Mouse (Mus musculus): ENCODE measurements around the gene Rpl23a.

Rpl23a gene

GRCm38 (mm10) chr11:78166161-78166560 is 17.2 kb downstream of the Rpl23a start:
- DNase-seq = peak; percentile 85

DNA sequence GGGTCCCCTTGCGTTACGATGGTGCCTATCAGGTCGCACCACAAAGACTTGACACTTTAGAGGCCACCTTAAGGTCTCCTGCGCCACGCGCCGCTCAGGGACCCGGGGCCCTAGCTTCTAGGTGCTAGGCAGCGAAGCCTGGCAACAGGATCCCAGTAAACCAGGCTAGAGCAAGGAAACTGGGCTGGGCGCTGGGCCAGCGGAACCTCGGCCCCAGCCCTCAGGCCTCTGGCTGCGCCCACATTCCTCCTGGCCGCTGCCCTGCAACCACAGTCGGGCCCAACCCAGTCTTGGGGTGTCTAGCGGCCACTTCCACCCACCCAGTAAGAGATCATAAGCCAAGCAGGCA is 17.6 kb downstream of the Rpl23a start:
- DNase-seq = no peak

- peak; percentile 99 for DNase-seq
Observed at GRCm38 (mm10) chr11:78164924-78165760, 18.2 kb downstream of the Rpl23a start, which contains the start of gene Traf4. Gene Traf4 (minus strand): TSS chr11:78165589.

DNA sequence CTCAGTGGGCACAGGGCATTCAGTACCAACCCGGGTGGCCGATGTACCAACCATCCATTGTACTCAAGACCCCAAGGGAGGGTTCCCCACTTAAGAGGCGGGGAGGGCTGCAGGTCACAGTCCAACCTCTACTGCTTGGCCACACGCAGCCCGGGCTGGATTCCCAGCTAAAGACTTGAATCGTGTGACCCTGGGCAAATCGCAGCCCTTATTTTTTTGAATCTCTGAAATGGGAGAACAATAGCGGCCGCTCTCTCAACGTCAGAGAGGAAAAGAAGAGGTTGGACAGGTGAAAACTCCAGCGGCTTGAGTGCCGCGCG is 18.8 kb downstream of the Rpl23a start:
- DNase-seq = peak; percentile 94

DNA sequence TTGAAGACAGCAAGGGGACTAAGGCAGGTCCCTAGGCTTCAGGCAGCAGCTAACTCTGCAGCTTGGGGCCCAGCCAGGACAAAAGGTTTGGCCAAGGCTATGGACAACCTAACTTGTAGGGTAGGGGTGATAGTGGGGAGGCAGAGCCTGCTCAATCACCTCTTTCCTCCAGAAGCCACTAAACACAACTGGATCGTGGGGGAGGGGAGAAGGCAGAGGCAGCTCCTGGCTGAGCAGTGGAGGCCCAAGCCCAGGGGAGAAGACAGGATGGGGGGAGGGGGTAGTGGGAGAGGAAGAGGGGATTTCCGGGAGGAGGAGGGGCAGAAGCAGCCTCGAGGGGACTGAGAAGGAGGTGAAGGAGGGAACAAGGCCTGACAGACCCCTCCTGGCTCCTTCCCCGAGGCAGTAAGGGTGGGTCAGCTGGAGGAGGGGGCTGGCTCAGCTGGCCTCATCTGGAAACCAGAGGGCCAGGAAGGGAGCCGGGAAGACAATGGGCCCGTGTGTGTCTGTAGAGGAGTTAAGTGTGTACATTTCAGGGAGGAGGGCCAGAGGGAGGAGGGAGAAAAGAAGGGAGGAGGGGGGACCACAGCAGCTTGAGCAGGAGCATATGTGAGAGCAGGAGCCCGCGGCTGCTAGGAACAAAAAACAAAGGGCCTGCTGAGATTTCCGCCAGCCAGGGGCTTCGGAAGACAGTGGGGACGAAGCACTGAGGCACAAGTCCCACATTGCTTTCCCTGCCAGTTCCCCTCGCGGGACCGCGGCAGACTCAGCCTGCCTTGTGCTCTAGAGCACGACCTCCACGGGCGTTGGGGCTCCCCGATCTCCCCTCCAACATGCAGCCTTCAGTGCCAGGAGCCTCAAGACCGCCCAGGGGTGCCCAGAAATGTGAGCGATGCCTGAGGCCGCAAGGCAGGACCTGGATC is 19.4 kb downstream of the Rpl23a start:
- peak; percentile 98 for DNase-seq

DNA sequence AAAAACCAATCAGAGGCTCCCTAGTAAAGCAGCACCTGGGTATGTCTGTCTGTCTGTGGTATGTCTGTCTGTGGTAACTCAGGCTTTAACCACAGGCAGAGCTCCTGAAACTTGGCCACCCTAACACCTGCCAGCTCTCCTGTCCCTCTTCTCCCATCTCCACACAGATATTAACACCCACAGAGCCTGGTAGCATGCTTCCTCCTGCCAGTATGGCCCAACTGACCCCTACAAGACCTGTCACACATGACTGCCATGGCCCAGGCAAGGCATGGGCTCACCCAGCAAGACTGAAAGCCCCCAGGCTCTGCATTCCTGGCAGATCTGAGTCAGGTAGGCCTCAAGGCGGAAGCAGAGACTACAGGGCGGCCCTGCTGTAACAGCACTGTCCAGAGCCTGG is 20.3 kb downstream of the Rpl23a start:
- peak; percentile 94 for DNase-seq

DNA sequence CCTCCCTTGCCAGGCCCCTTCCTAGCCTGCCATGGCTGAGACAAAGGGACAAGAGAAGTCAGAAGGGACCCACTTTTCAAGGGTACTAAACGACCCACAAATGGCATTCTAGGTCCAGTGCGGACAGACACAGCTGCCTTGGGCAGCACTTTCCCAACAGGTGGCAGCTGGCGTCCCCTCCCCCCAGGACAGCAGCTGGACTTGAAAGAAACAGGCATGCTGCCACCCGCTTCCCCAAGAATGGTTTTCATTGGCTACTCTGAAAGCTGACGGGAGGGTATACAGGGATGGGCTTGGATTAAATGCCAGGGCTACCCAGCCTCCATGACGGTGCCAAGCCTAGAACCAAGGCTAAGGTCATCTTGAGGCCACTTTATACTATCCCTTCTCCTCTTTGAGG is 20.9 kb downstream of the Rpl23a start:
- DNase-seq = peak; percentile 91

- DNase-seq = peak; percentile 89
Observed at GRCm38 (mm10) chr11:78161968-78162367, 21.4 kb downstream of the Rpl23a start.

GRCm38 (mm10) chr11:78161169-78161568 is 22.2 kb downstream of the Rpl23a start:
- DNase-seq = peak; percentile 90

DNA sequence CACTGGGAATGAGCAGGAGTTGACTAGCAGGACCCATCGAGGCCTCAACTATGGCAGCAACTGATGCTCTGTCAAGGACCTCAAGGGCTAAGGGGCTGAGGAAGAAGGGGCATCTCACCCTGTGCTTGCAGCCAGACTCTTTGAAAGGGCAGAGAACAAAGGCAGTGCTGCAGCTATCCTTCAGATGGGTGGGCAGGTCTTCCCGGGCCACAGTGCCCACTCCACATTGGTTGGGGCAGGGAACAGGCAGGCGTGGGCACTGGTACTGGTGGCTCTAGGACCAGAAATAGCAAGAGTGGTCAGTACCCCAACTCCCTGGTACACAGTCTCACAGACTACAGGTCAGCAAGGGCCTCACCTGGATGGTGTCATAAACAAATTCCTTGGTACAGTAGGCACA is 22.7 kb downstream of the Rpl23a start:
- peak; percentile 89 for DNase-seq

DNA sequence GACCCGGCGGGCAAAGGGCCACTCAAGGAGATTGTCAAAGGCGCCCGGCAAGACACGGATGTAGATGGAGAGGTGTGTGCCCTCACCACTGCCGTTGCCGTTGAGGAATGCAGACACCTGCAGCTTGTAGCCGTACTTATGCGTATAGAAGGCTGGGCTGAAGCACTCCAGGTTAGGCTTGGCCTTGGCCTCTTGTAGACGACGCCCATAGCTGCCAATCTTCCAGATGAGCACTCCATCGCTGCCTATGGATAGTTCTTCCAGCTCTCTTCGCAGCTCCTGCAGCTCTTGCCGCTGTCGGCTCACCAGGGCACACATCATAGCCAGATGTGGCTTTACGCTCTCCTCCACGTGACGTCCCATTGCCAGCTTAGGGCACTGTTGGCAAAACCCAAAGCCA is 23.2 kb downstream of the Rpl23a start:
- DNase-seq = peak; percentile 91

- peak; percentile 92 for DNase-seq
Observed at GRCm38 (mm10) chr11:78159557-78159956, 23.8 kb downstream of the Rpl23a start.

DNA sequence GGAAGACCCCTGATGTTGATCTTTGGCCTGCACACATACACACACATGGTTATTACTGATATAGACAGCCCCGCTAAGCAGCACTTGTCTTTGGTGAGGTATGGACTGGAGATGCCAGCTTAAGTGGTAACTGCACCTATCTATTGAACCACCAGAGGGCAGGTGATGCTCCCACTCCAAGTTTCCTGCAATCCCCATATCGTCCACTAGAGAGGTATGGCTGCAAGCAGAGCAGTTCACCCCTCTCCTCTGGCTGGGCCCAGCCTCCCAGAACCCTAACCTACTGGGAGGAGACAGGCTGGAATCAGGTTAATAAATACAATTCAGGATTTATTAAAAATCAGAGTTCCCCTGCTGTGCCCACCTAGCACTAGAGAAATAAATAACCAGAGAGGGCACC is 24.3 kb downstream of the Rpl23a start:
- peak; percentile 96 for DNase-seq

GRCm38 (mm10) chr11:78156156-78156699 is 27.2 kb downstream of the Rpl23a start:
- DNase-seq = no peak

GRCm38 (mm10) chr11:78155674-78156073 is 27.7 kb downstream of the Rpl23a start:
- no peak for DNase-seq

- DNase-seq = no peak
Observed at GRCm38 (mm10) chr11:78153778-78154177, 29.6 kb downstream of the Rpl23a start.

GRCm38 (mm10) chr11:78152299-78153231 is 30.8 kb downstream of the Rpl23a start:
- peak; percentile 96 for DNase-seq

GRCm38 (mm10) chr11:78151161-78151560 is 32.2 kb downstream of the Rpl23a start:
- DNase-seq = no peak

GRCm38 (mm10) chr11:78146707-78147543 is 36.5 kb downstream of the Rpl23a start:
- DNase-seq = peak; percentile 96

DNA sequence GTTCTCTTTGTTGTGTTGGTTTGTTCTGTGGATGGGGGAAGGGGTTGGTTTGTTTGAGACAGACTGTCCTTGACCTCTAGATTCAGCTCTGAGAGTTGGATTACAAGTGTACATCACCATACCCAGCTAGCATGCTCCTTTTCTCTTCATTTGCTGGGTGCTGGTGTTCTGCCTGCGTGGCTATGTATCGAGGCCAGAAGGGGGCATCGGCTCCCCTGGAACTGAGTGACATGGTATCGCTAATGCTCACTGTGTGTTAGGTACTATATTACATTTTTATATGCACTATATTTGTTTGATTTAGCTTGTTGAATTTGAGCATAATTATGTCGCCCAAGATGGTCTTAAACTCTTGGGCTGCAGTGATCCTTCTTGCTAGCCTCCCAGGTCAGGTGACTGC is 37.2 kb downstream of the Rpl23a start:
- peak; percentile 74 for DNase-seq

- DNase-seq = peak; percentile 67
Observed at GRCm38 (mm10) chr11:78143520-78143919, 39.9 kb downstream of the Rpl23a start.

DNA sequence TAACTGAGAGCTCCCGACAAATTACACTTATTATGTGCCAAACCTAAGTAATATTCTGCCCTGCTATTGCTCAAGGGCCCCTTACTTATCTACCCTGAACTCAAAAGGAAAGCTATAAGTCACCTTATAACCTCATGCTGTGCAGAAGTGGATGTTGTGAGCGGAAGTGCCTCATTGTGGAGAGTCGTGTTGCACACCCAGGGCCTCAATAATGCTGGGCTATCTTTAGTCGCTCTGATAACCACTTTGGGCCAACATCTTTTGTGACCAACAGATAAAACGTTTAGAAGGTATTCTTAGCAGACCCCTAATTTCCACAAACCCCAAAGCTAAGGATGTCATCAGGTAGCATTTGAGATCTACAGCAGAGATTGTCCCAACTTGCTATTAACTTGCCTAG is 42.7 kb downstream of the Rpl23a start:
- DNase-seq = no peak

Measured in heart, adult 11 months (tissue).